Mouse (Mus musculus) lung, adult 2 months (tissue): Measurements from ENCODE around the gene Gcm1. TPM values are rescaled to one million over a fixed set of nuclear protein-coding genes. Genes with fewer than 3 reads are reported as not detected.

Source experiments
- DNase-seq: peaks from one replicate; pipeline ENCODE4 v3.0.0; 2022
- H3K4me1 ChIP-seq: fragments of 200-500 bp; 2 replicates; pipeline ENCODE4 v1.6.1; 2011; ENCODE audit warnings: low read length; ENCODE audit not compliant: control insufficient read depth, insufficient read depth
- H3K4me3 ChIP-seq: fragments of 200-500 bp; replicated peaks from 2 replicates; pipeline ENCODE3; 2011; ENCODE audit warnings: low read depth, mild to moderate bottlenecking, control low read depth, low read length; ENCODE audit errors: extremely low read depth
- CTCF ChIP-seq: fragments of 200-500 bp; IDR thresholded peaks from 2 replicates; pipeline ENCODE4 v1.5.1; 2011; ENCODE audit warnings: mild to moderate bottlenecking, low read length, control low read depth; ENCODE audit not compliant: insufficient read depth
- POLR2A ChIP-seq: fragments of 200-500 bp; IDR thresholded peaks from 2 replicates; pipeline ENCODE4 v1.6.1; 2011; ENCODE audit warnings: low read depth, mild to moderate bottlenecking, control low read depth, low read length, borderline replicate concordance; ENCODE audit errors: extremely low read depth
- WGBS: fragments of 180-500 bp; shearing (Covaris S2); methylation state at CpG from one replicate; pipeline ENCODE4 v1.1.7; 2018; 5-methylcytosine and 5-hydroxymethylcytosine counted together
- polyA plus RNA-seq: library from polyadenylated mRNA; depleted of rRNA; stranded (reverse); fragments of >200 nt; gene quantifications from 2 replicates; pipeline ENCODE4 v1.2.3, GENCODE M21; 2012

The Gcm1 gene
- polyA plus RNA-seq, 1 experiment: not detected

DNA sequence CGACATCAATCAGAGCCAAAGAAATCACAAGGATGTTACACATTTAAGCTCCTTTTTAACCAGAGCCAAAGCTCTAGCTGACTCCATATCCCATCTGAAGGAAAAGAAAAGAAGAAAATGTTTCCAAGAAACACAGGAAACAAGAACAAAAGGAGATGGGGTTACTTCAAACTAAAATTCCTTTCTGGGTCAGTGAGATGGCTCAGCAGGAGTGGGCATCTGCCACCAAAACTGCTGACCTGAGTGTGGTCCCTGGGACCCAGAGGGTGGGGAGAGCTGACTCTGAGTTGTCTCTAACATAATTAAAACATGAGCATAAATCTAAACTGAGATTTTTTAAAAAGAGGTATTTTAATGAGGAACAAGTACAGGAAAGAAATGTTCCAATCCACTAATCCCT, 38.2 kb downstream of the Gcm1 start:
- no peaks in the 10 kb centered on the region for H3K4me1 ChIP-seq
- no peak for DNase-seq
- H3K4me3 ChIP-seq: no peak overlapping the region
- TF ChIP-seq POLR2A: no peak
- WGBS: 74% methylated on average over 1 of the region's 1 CpGs

DNA sequence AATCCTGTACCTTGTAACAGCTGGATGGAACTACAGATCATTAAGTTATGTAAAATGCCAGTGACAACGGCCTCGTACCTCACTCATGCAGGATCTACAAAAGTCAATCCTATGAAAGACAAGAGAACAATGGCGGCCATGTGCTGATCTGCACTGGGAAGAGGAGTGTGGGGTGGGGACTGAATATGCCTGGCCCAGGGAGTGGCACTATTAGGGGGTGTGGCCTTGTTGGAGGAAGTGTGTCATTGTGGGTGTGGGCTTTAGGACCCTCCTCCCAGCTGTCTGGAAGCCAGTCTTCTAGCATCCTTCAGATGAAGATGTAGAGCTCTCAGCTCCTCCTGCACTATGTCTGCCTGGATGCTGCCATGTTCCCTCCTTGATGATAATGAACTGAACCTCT, 38.9 kb downstream of the Gcm1 start:
- WGBS: 93% methylated on average over 3 of the region's 3 CpGs
- Histone ChIP-seq H3K4me1 (no peaks in the 10 kb centered on the region), H3K4me3 (no peak overlapping the region)
- no peak for TF ChIP-seq CTCF
- no peak for TF ChIP-seq POLR2A
- no peak for DNase-seq

GRCm38 (mm10) chr9:78095686-78096085, 44.0 kb downstream of the Gcm1 start:
- Histone ChIP-seq H3K4me1 (no peaks in the 10 kb centered on the region), H3K4me3 (no peak overlapping the region)
- 95% methylated on average over 12 of the region's 12 CpGs for WGBS
- TF ChIP-seq CTCF (no peak), POLR2A (no peak)
- no peak for DNase-seq

DNA sequence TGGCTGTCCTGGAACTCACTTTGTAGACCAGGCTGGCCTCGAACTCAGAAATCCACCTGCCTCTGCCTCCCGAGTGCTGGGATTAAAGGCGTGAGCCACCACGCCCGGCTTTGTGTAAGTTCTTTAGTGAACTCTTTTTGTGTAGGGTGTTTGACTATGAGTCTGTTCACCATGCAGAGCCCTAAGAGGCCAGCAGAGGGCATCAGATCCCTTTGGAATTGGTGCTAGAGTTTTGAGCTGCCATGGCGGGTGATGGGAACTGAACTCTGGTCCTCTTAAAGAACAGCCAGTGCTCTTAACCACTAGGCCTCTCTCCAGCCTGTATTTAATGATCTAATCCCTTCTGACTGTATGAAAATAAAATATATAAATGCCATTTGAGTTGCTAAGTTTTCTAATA, 44.7 kb downstream of the Gcm1 start:
- no peak for DNase-seq
- WGBS: 95% methylated on average over 6 of the region's 6 CpGs
- Histone ChIP-seq H3K4me3 (no peak overlapping the region), H3K4me1 (no peaks in the 10 kb centered on the region)
- TF ChIP-seq CTCF (0 out of 2 replicates have a peak, but pooled peaks have one; percentile 22), POLR2A (no peak)

- no peak overlapping the region for H3K4me3 ChIP-seq
- DNase-seq: no peak
- 54% methylated on average over 5 of the region's 5 CpGs for WGBS
These were observed 49.2 kb downstream of the Gcm1 start for GRCm38 (mm10) chr9:78100956-78101355.

DNA sequence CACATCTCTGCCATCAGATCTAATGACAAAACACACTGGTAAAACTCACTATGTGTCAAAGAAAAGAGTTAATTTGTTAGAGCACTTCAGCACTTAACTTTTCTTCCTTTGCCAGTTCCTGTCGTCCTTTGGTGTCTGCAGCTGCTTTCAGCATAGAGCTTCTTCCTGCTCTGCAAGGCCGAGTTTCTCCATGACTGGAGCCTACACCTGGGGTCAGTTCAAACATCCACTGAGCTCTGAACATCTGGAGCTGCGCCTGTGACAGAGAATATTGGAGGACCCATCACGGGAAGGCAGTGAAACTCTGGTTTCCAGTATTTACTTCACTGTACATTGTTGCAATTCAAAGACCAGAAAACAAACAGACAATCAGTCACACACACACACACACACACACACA, 49.7 kb downstream of the Gcm1 start:
- H3K4me3 ChIP-seq: no peak overlapping the region
- 41% methylated on average over 4 of the region's 4 CpGs for WGBS
- TF ChIP-seq CTCF: no peak
- TF ChIP-seq POLR2A: no peak
- DNase-seq: no peak
- peaks cover 3% of the 10 kb centered on the region; the same call in 1 of the 2 replicates for H3K4me1 ChIP-seq

More at GRCm38 (mm10) chr9:78100956-78101355, 49.2 kb downstream of the Gcm1 start:
- TF ChIP-seq CTCF (no peak), POLR2A (no peak)
- peaks cover 3% of the 10 kb centered on the region; the same call in 1 of the 2 replicates for H3K4me1 ChIP-seq

GRCm38 (mm10) chr9:78103965-78104560, 52.3 kb downstream of the Gcm1 start:
- DNase-seq: no peak
- H3K4me1 ChIP-seq: peaks cover 5% of the 10 kb centered on the region; the same call in 1 of the 2 replicates
- WGBS: 78% methylated on average over 8 of the region's 8 CpGs
- no peak for TF ChIP-seq POLR2A
- no peak for TF ChIP-seq CTCF
- H3K4me3 ChIP-seq: no peak overlapping the region

DNA sequence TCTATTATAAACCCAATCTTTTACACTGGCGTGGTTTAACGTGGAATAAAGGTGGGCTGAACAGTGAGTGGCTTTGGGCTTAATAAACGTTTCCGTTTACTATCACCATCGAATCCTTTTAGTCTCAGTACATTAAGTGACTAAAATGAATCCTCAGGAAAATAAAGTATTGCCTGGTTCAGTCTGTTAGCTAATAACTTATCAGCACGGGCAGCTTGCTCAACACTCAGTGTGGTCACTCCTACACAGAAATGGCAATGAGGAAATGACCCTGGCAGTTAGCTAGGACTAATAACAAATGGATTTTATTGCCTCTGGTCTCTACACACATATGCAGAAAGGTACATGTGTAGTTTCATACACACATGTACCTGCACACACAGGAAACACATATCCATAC, 53.2 kb downstream of the Gcm1 start:
- no peak overlapping the region for H3K4me3 ChIP-seq
- 64% methylated on average over 6 of the region's 6 CpGs for WGBS
- TF ChIP-seq CTCF (no peak), POLR2A (no peak)
- no peak for DNase-seq
- peaks cover 5% of the 10 kb centered on the region; the same call in 1 of the 2 replicates for H3K4me1 ChIP-seq

GRCm38 (mm10) chr9:78105501-78105932, 53.8 kb downstream of the Gcm1 start:
- DNase-seq: no peak
- WGBS: 49% methylated on average over 6 of the region's 6 CpGs
- Histone ChIP-seq H3K4me1 (peaks cover 5% of the 10 kb centered on the region; the same call in 1 of the 2 replicates), H3K4me3 (no peak overlapping the region)
- no peak for TF ChIP-seq POLR2A
- no peak for TF ChIP-seq CTCF

DNA sequence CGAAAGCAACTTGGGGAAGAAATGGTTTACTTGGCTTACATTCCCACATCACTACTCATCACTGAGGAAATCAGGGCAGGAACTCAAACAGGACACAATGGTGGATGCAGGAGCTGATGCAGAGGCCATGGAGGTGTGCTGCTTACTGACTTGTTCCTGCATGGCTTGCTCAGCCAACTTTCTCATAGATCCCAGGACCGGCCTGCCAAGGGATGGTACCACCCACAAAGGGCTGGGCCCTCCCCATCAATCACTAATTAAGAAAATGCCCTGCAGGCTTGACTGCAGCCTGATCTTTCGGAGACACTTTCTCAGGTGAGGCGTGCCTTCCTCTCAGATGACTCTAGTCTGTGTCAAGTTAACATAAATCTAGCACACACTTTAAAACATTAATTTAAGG, 55.1 kb downstream of the Gcm1 start:
- DNase-seq: no peak

More for the DNA sequence above, 55.1 kb downstream of the Gcm1 start:
- TF ChIP-seq POLR2A (no peak), CTCF (no peak)
- H3K4me3 ChIP-seq: no peak overlapping the region
- WGBS: 79% methylated on average over 4 of the region's 4 CpGs
- peaks cover 5% of the 10 kb centered on the region; the same call in 1 of the 2 replicates for H3K4me1 ChIP-seq
